Mouse (Mus musculus) stomach, postnatal 0 days (tissue): ENCODE data around the gene Cdk9. TPM values are rescaled to one million over a fixed set of nuclear protein-coding genes. Genes with fewer than 3 reads are reported as not detected.

Source experiments
- ATAC-seq: fragments of 200-750 bp; cut with Nextera tagmentation; 2 replicates; pipeline ENCODE4 v1.8.0; 2017; ENCODE audit not compliant: low FRiP score, low TSS enrichment
- DNase-seq: peaks from one replicate; pipeline ENCODE4 v3.0.0-alpha.2; 2016; ENCODE audit warnings: low spot score
- H3K27ac ChIP-seq: fragments of 300-500 bp; sonication (generic); replicated peaks from 2 replicates; pipeline ENCODE4 v1.5.1; 2014; ENCODE audit warnings: mild to moderate bottlenecking, control low read depth
- H3K27me3 ChIP-seq: fragments of 300-500 bp; sonication (generic); 2 replicates; pipeline ENCODE4 v1.6.1; 2014; ENCODE audit warnings: low read length; ENCODE audit not compliant: control insufficient read depth, insufficient read depth
- H3K36me3 ChIP-seq: fragments of 300-500 bp; sonication (generic); 2 replicates; pipeline ENCODE4 v1.6.1; 2014; ENCODE audit warnings: low read length, mixed read lengths; ENCODE audit not compliant: control insufficient read depth, insufficient read depth
- H3K4me1 ChIP-seq: fragments of 300-500 bp; sonication (generic); replicated peaks from 2 replicates; pipeline ENCODE4 v1.6.1; 2014; ENCODE audit warnings: antibody characterized with exemption; ENCODE audit not compliant: control insufficient read depth, insufficient read depth
- H3K4me2 ChIP-seq: fragments of 300-500 bp; sonication (generic); replicated peaks from 2 replicates; pipeline ENCODE4 v1.6.1; 2014; ENCODE audit warnings: low read depth, mild to moderate bottlenecking, control low read depth, moderate library complexity
- H3K4me3 ChIP-seq: fragments of 300-500 bp; sonication (generic); 2 replicates; pipeline ENCODE4 v1.5.1; 2014; ENCODE audit warnings: low read depth, low read length, control low read depth
- H3K9ac ChIP-seq: fragments of 300-500 bp; sonication (generic); 2 replicates; pipeline ENCODE4 v1.6.1; 2014; ENCODE audit warnings: mild to moderate bottlenecking, low read length, control low read depth, mixed read lengths
- H3K9me3 ChIP-seq: fragments of 300-500 bp; sonication (generic); 2 replicates; pipeline ENCODE4 v1.6.1; 2016; ENCODE audit warnings: low read length; ENCODE audit not compliant: control insufficient read depth
- CTCF ChIP-seq: IDR thresholded peaks from 2 replicates; pipeline ENCODE4 v1.5.1; 2016; ENCODE audit warnings: antibody characterized with exemption, low read depth, mild to moderate bottlenecking, moderate library complexity
- EP300 ChIP-seq: optimal IDR thresholded peaks from 2 replicates; pipeline ENCODE3; 2016; ENCODE audit warnings: antibody characterized with exemption
- WGBS: fragments of 180-500 bp; shearing (Covaris S2); extraction: QIAGEN DNeasy Blood & Tissue Kit; methylation state at CpG from one replicate; pipeline ENCODE4 v1.1.7; 2014; 5-methylcytosine and 5-hydroxymethylcytosine counted together
- polyA plus RNA-seq: library from polyadenylated mRNA; unstranded; fragments of >200 nt; fragmentation: Nextera tagmentation; extraction: Ambion mirVana; gene quantifications from 2 replicates; pipeline ENCODE4 v1.2.1, GENCODE M21; 2015

Gene Cdk9
- polyA plus RNA-seq = 55.8 and 57.8 TPM in 2 replicates

DNA sequence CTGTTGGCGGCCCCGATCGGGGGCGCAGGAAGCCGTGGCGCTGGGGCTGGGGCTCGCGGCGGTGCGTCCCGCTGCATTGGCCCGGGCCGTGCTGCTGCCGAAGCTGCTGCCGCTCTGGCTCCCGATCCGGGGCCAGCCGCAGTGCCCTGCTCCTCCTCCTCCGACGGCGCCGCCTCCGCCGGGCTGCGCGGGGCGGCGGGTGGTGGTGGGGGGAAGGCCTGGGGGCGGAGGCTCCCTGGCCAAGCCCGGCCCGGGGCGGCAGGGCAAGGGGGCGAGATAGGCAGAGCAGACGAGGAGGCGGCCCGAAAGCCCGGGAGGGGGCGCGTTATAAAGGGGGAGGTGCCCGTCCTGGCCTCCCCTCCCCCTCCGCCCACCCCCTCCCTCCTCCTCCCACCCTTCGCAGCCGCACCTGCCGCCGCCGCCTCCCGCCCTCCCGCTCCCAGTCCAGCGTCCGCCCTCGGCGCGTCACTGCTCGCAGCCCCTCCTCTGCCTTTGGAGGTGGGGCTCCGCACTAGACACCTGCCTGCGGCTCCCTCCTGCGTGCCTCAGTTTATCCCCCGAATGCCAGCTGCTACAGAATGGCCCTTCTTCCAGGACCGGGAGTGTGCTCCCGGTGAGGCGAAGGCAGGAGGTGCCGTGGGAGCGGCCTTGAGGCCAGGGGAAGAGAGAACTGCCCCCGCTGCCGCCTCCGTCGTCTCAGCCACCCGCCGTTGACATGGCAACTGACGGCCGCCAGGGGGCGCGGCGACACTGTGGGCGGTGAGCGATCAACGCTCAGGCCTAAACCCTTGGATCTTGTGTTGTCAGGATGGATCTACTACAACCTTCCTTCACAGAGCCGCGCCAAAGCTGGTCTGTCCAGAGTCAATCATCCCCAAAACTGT lies at the start of gene Cdk9:
Gene Cdk9, minus strand, starts transcription at position 143 of the 884 bp plus-strand sequence.
- H3K27ac ChIP-seq = peak within 1 kb of the TSS; percentile 97
- H3K9me3 ChIP-seq = no peaks in the 10 kb centered on the region
- DNase-seq = peak; percentile 95
- under 1% methylated on average over 37 of the region's 79 CpGs for WGBS
- TF ChIP-seq CTCF = peak; percentile 99
- TF ChIP-seq EP300 = no peak
- peaks cover 11% of the 10 kb centered on the region for H3K36me3 ChIP-seq
- no peaks in the 10 kb centered on the region; the same call in 1 of the 2 replicates for H3K4me1 ChIP-seq
- H3K4me2 ChIP-seq = peak within 1 kb of the TSS; percentile 84
- peak within 1 kb of the TSS; percentile 84 for H3K9ac ChIP-seq
- H3K4me3 ChIP-seq = peak within 1 kb of the TSS; percentile 81
- ATAC-seq = peak; percentile 86
- H3K27me3 ChIP-seq = no peaks in the 10 kb centered on the region

- H3K4me3 ChIP-seq = no peak overlapping the region
- H3K4me1 ChIP-seq = no peaks in the 10 kb centered on the region
- WGBS = 78% methylated on average over 4 of the region's 4 CpGs
- DNase-seq (no peak), ATAC-seq (no peak)
- no peak for TF ChIP-seq EP300
- no peak for TF ChIP-seq CTCF
- H3K36me3 ChIP-seq = peaks cover 7% of the 10 kb centered on the region; the same call in 1 of the 2 replicates
- H3K27me3 ChIP-seq = no peaks in the 10 kb centered on the region
- no peak overlapping the region for H3K27ac ChIP-seq
- H3K9ac ChIP-seq = no peak overlapping the region
- H3K4me2 ChIP-seq = no peak overlapping the region
- H3K9me3 ChIP-seq = no peaks in the 10 kb centered on the region
Observed at GRCm38 (mm10) chr2:32761859-32762258, 49.0 kb upstream of the Cdk9 start.

DNA sequence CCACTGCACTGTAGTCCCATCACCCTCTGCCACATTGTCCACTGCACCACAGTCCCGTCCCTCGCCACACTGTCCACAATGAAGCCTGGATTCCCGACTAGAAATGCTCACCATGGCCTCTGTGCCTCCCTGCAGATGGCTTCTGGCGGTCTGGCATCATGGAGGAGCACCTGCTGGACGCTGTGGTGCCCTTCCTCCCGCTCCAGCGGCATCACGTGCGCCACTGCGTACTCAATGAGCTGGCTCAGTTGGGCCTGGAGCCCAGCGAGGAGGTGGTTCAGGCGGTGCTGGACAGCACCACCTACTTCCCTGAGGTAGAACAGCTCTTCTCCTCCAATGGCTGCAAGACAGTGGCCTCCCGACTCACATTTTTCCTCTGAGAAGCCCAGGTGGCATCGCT lies 48.5 kb upstream of the Cdk9 start:
- Histone ChIP-seq H3K4me3 (no peak overlapping the region), H3K27me3 (no peaks in the 10 kb centered on the region), H3K4me2 (no peak overlapping the region), H3K36me3 (peaks cover 7% of the 10 kb centered on the region; the same call in 1 of the 2 replicates), H3K27ac (no peak overlapping the region), H3K9me3 (no peaks in the 10 kb centered on the region), H3K9ac (no peak overlapping the region), H3K4me1 (no peaks in the 10 kb centered on the region)
- 89% methylated on average over 14 of the region's 14 CpGs for WGBS
- TF ChIP-seq EP300 (no peak), CTCF (no peak)
- no peak for DNase-seq
- no peak for ATAC-seq

DNA sequence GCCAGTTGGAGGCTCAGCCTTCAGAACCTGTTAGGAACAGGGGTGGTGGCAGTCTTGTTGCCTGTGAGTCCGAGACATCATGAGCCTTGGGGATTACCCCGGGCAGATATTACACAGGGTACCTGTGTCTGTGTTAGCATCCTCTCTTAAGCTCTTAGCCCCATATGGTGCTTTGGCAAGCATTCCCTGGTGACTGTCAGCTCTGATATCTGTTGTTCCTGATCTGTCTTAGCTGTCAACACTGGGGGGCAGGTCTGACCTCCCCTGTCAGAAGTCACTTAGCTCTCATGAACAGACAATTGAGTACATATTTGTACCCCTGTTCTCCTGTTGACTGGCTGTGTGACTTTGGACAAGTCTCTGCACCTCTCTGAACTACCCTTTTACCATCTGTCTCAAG lies 46.1 kb upstream of the Cdk9 start:
- no peak for TF ChIP-seq EP300
- TF ChIP-seq CTCF = no peak
- Histone ChIP-seq H3K27me3 (no peaks in the 10 kb centered on the region), H3K9me3 (no peaks in the 10 kb centered on the region), H3K9ac (0 out of 2 replicates have a peak overlapping the region, but pooled peaks have one; percentile 1), H3K4me2 (no peak overlapping the region), H3K4me3 (no peak overlapping the region), H3K36me3 (peaks cover 7% of the 10 kb centered on the region; the same call in 1 of the 2 replicates), H3K4me1 (no peaks in the 10 kb centered on the region), H3K27ac (no peak overlapping the region)
- WGBS = 97% methylated on average over 2 of the region's 2 CpGs
- no peak for DNase-seq
- ATAC-seq = no peak

DNA sequence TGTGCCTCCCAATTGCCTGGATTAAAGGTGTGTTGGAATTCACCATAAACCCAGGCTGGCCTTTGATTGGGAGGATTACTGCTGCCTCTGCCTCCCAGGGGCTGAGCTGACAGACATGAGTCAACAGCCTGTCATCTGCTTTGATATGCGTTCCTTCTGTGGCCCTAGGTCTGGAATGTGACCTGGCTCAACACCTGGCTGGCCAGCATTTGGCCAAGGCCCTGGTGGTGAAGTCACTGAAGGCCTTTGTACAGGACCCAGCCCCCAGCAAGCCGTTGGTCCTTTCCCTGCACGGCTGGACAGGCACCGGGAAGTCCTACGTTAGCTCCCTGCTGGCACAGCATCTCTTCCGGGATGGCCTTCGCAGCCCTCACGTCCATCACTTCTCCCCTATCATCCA lies 45.6 kb upstream of the Cdk9 start:
- 59% methylated on average over 8 of the region's 8 CpGs for WGBS
- H3K9ac ChIP-seq = 0 out of 2 replicates have a peak overlapping the region, but pooled peaks have one; percentile 1

More for the DNA sequence above, 45.6 kb upstream of the Cdk9 start:
- DNase-seq (no peak), ATAC-seq (no peak)
- no peaks in the 10 kb centered on the region for H3K27me3 ChIP-seq
- H3K9me3 ChIP-seq = no peaks in the 10 kb centered on the region
- TF ChIP-seq EP300 (no peak), CTCF (no peak)
- H3K4me1 ChIP-seq = no peaks in the 10 kb centered on the region
- no peak overlapping the region for H3K27ac ChIP-seq
- H3K4me3 ChIP-seq = no peak overlapping the region
- H3K36me3 ChIP-seq = peaks cover 8% of the 10 kb centered on the region; the same call in 1 of the 2 replicates
- H3K4me2 ChIP-seq = no peak overlapping the region
